Mouse (Mus musculus): Measurements from ENCODE around the gene 1110032A03Rik.

1110032A03Rik gene

DNA sequence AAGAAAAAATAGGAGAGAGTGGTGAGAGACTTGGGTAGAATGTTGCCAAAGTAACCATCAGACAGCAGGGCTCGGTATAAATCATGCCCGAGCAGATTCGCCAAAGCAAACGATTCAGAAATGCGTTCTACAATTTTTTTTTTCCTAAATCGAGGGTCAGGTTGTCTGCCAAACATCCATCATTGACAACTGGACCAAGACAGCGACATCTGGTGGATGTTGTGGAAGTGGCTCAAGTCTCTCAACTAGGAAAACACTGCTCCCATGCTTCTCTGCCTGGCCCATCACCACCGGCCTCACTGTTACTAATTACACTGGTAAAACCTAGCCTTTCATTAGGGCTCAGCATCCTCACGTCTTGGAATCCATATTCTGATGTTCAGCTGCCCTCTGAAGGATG lies 40.3 kb downstream of the 1110032A03Rik start:
- DNase-seq (ENCODE audit: low spot score in 2 of 2) = peak; percentile 31 to 54

DNA sequence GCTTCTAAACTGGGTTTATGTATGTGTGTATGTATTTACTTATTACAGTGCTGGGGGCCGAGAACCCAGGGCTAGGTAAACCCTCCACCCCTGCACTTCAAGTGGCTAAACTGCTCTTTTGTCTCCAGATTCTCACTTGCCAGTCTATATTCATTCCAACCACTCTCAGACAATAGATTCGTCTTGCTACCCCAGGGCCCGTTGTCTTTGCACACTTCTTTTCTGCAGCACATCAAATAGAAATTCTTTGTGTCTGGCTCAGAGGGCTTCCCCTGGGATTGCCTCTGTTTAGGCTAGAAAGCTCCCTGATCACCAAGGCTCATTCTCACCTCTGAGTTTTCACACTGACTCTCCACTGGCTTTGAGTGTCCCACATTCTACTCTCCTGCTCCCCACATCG lies 42.8 kb downstream of the 1110032A03Rik start:
- DNase-seq (ENCODE audit: low spot score in 2 of 2) = no peak

DNA sequence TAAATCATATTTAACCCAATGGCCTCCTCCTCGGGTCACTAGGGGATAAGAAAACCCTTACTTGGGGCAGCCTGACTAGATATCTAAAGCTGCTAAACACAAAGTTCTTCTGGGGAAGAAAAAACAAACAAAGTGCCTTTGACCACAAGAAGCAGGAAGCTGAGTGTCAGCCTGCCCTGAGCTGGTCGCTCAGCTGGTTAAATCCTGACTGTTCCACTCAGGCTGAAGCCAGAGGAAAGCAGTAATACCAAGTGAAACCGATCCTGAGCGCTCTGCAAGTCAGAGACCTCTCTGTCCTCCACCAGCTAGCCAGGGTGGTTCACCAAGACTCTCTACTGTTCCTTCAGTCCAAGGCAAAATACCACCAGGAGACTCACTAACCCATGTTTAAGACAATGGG lies 45.7 kb downstream of the 1110032A03Rik start:
- DNase-seq (ENCODE audit: low spot score in 2 of 2) = no peak

DNA sequence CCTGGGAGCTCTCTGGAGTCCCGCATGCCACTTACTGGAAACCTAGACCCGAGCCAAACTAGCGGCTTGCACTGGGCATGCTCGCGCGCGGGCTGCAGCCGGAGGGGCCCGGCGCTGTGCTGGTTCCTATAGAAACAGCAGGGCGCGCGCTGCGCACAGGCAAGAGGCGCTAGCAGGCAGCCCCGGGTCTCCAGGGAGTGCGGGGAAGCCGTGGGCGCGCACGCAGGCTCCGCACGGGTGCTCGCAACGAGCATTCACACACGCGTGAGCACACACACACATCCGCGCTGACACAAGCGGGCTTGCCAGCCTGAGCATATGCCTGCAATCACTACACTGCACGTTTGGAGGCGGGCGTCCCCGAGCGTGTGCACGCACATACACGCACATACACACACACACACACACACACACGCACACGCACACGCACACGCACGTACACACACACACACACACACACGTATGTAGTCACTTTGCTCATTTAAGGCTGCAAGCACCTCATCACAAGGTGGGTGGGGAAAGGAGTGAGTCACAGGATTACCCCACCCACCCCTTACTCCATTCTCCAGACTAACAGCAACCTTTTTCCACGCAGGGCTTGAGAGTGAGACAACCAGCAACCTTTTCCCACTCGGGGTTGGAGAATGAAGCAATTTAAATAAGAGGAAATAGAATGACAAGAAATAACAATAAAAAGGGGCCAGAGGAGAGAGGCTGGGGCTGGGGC lies 47.2 kb downstream of the 1110032A03Rik start:
- DNase-seq (ENCODE audit: low spot score in 2 of 2) = peak; percentile 59 to 63

DNA sequence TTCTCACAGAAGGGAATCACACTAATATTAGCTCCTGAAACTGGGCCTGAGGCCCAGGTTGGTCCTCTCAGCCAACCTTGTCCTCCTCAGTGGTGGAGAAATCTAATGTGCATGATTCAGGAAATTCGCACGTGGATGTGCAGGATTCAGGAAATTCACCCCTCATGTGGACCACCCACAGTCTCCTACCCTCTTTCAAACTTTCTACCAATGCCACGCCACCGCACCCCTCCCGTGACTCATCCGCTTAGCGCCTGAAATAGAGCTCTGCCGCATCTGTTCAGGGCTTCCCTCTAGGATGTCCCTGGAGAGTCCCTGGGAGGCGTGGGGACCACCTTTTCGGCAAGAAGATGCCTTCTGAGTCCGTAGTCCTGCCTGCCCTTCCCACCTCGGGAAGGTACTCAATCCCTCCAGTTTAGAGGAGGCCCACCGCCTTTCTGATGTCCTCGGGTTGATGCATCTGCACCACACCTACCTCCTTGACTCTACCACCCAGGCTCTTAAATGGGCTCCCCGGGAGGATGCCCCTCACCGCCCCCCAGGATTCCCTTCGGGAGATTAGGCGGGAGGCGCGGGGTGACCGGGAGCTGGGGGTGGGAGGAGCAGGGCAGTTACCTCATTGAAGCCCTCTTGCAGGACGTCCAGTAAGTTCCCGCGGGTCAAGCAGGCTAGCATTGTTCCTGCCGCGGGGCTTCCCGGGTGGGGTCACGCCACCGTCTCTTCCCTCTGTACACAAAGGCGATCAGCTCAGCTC lies 48.0 kb downstream of the 1110032A03Rik start:
- DNase-seq (ENCODE audit: low spot score in 2 of 2) = no peak

DNA sequence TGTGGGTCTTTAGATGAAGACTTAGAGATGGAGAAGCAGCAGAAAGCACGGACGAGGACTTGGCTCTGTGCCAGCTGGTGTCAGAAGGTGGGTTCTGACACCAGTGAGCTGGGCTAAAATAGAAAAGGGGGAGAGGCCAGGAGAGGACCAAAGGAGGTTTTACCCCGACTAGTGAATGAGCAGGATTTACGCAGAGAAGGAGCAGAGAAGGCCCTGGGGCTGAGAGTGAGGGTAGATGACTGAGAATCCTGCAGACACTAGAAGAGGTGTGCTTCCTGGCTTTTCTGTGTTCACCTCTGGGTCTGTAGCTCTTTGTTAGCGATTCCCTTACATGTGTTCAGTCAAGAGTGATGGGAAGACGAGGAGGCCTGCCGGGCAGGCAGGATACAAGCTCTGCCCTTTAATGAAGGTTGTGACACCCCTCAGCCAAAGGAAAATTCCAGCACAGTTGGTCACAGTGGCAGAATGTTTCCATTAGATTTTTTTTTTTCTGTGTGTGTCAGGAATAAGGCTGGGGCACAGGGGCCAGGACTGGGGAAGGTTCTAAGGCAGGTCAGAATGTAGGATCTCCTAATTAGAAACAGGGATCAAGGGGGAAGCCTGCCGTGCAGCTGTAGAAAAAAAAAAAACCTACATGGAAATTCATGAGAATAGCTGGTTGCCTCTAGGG lies 49.3 kb downstream of the 1110032A03Rik start:
- no peak for DNase-seq (ENCODE audit: low spot score in 2 of 2)

DNA sequence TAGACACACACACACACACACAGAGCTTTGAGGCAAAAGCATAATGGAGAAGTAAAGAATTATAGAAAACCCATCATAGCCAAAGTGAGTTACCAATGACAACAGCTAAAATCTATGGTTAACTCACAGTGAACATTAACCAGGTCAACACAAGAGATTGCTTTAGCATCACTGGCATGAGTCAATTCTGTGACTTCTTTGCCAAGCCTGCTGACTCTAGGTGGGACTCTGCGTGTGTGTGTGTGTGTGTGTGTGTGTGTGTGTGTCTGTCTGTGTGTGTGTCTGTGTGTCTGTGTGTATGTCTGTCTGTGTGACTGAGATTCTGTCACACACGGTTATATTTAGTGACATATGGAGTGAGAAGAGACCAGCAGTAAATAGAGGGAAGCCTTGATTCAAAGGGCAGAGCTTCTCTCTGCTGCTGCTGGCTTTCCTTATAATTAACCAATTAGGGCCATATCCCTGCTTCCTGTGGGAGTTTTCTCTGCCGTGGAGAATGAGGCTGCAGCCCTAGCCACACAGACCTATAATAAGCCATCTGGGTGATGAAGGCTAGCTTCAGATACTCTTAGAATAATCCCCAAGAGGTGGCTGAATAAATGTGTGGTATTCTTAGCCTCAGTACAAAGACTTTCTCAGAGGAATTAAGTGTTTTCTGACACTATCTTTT lies 50.5 kb downstream of the 1110032A03Rik start:
- DNase-seq (ENCODE audit: low spot score in 2 of 2) = no peak

DNA sequence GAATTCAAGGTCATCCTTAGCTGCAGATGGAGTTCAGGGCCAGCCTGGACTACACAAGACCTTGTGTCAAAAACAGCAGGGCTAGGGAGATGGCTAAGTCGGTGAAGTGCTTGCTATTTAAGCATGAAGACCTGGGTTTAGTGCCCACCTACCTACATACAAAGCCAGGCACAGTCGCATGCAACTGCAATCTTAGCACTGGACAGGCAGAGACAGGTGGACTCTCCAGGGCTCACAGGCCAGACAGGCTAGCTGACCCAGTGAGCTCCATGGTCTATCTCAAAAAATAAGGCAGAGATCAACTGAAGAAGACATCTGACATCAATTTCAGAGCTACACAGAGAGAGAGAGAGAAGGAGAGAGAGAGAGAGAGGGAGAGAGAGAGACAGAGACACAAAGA lies 51.2 kb downstream of the 1110032A03Rik start:
- no peak for DNase-seq (ENCODE audit: low spot score in 2 of 2)

DNA sequence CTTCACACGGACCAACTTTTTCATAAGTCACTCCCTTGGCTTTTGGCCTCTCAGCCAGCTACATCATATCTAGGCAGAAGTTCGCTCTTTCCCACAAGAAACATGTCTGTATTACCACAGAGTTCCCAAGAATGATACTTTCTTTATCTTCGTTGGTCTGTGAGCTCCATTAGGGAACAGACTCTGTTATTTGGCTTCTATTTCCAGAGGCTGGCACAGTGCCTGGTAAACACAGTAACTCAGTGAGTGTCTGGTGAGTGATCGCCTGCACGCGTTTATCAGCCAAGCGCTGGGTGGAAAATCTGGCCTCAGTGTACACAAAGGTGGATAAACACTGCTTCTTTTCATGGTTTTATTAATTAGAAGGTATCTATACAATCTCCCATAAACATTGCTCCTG lies 51.9 kb downstream of the 1110032A03Rik start:
- DNase-seq (ENCODE audit: low spot score in 2 of 2) = peak; percentile 69 to 84

DNA sequence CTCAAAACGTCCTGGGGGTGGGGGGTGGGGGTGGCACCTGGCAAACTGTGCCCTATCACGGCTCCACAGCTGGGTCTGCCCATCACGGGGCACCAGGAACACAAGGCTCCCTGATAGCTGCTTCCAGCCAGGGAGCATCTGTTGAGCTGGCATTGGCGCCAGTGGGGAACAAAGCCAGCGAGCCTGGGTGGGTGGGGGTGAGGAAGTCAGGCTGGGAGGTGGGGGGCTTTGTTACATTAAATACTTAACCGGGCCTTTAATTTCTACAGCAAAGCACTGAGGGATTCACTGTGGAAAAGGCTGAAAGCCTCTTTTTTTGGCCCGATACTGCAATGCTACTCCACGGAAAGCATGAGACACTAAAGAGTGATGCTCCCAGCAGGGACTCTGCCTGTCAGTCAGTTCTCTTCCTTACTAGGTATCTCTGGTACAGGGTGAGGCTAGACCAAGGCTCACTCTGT lies 52.8 kb downstream of the 1110032A03Rik start:
- no peak for DNase-seq (ENCODE audit: low spot score in 2 of 2)

DNA sequence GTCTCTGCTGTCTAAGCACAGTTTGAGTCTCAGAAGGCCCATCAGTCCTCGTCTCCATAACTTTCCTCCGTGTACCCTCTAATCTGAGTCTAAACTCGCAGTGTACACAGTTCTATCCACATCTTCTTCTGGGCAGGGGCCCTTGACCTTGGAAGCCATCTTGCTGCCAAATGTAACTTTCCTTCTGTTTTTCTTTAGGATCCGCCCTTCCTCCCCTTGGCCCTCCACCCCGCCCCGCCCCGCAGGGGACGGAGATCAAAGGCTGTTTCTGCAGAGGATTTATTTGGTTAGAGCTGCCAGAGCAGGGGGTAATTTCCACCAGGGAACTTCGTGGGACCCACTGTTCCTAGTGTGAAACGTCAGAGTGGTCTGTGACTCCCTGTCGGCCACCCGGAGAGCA lies 54.3 kb downstream of the 1110032A03Rik start:
- DNase-seq (ENCODE audit: low spot score in 2 of 2) = no peak

DNA sequence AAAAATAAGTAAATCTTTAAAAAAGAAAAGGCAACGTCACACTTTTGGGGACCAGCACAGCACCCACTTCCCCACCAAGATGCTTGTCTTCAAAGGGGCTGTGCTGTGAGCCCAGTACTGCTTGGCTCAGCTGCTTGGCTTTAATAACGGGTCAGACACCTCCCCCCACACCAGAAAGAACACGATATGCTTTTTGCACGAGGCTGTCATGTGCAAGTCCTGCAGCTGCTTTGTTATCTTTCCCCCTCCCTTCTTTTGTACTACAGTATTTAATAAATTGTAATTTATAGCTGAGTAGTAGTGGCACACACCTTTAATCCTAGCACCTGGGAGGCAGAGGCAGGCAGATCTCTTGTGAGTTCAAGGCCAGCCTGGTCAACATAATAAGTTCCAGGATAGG lies 56.4 kb downstream of the 1110032A03Rik start:
- no peak for DNase-seq (ENCODE audit: low spot score in 2 of 2)

DNA sequence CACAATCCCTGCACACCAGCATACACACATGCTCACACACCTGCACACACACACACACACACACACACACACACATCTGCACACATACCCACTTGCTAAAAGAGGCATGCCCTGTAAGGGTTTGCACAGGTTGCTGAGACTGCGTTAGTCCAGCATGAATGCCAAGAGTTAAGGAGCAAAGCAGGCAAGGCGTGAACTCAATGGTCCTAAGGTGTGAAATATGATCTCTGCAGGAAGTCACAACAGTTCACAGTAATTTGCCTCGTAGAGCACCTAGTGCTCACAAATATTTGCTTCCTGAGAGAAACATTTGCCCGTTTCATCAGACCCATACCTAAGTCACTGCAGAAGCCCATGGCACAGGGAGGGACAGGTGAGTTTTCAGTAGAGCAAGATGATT lies 61.1 kb downstream of the 1110032A03Rik start:
- DNase-seq (ENCODE audit: low spot score in 2 of 2) = no peak

Data from heart, adult 9 months (tissue).